Mouse (Mus musculus) midbrain, embryonic 11.5 days (tissue): ENCODE results near the gene Slc5a1. TPM values are rescaled to one million over a fixed set of nuclear protein-coding genes. Genes with fewer than 3 reads are reported as not detected.
A peak's percentile ranks its signal among the peaks of the same experiment; 100 is the strongest.

ENCODE experiments used
- ATAC-seq: fragments of 200-750 bp; cut with Nextera tagmentation; 2 replicates; pipeline ENCODE4 v1.8.0; 2017; ENCODE audit warnings: moderate TSS enrichment, moderate library complexity; ENCODE audit not compliant: low FRiP score
- DNase-seq: peaks from one replicate; pipeline ENCODE4 v3.0.0; 2015; ENCODE audit warnings: low spot score; ENCODE audit errors: missing footprints
- H3K27ac ChIP-seq: fragments of 300-500 bp; sonication (generic); 2 replicates; pipeline ENCODE4 v1.5.1; 2014; ENCODE audit warnings: low read depth, low read length
- H3K27me3 ChIP-seq: fragments of 300-500 bp; sonication (generic); 2 replicates; pipeline ENCODE4 v1.6.1; 2014; ENCODE audit warnings: mild to moderate bottlenecking, low read length, moderate library complexity, mixed read lengths; ENCODE audit not compliant: control insufficient read depth, insufficient read depth
- H3K36me3 ChIP-seq: fragments of 300-500 bp; sonication (generic); 2 replicates; pipeline ENCODE4 v1.6.1; 2014; ENCODE audit warnings: mild to moderate bottlenecking, low read length, moderate library complexity, mixed read lengths; ENCODE audit not compliant: control insufficient read depth, insufficient read depth
- H3K4me1 ChIP-seq: fragments of 300-500 bp; sonication (generic); 2 replicates; pipeline ENCODE4 v1.6.1; 2014; ENCODE audit warnings: low read length; ENCODE audit not compliant: control insufficient read depth, insufficient read depth
- H3K4me2 ChIP-seq: fragments of 300-500 bp; sonication (generic); 2 replicates; pipeline ENCODE4 v1.6.1; 2014; ENCODE audit warnings: mild to moderate bottlenecking, moderate library complexity
- H3K4me3 ChIP-seq: fragments of 300-500 bp; sonication (generic); 2 replicates; pipeline ENCODE4 v1.5.1; 2014; ENCODE audit warnings: low read depth, low read length
- H3K9ac ChIP-seq: fragments of 300-500 bp; sonication (generic); 2 replicates; pipeline ENCODE4 v1.6.1; 2014; ENCODE audit warnings: low read length
- H3K9me3 ChIP-seq: fragments of 300-500 bp; sonication (generic); 2 replicates; pipeline ENCODE4 v1.6.1; 2016; ENCODE audit warnings: low read length; ENCODE audit not compliant: control insufficient read depth
- WGBS: fragments of 180-500 bp; shearing (Covaris S2); extraction: QIAGEN DNeasy Blood & Tissue Kit; methylation state at CpG from one replicate; pipeline ENCODE4 v1.1.7; 2014; 5-methylcytosine and 5-hydroxymethylcytosine counted together
- polyA plus RNA-seq: library from polyadenylated mRNA; unstranded; fragments of >200 nt; fragmentation: Nextera tagmentation; extraction: Ambion mirVana; gene quantifications from 2 replicates; pipeline ENCODE4 v1.2.1, GENCODE M21; 2014

Gene Slc5a1
- not detected in 2 replicates for polyA plus RNA-seq

GRCm38 (mm10) chr5:33104025-33104481, at the start of gene Slc5a1:
Gene Slc5a1, plus strand, starts transcription at chr5:33104219.
- no peaks in the 10 kb centered on the region for H3K9me3 ChIP-seq
- no peaks in the 10 kb centered on the region for H3K36me3 ChIP-seq
- no peak for DNase-seq
- H3K27me3 ChIP-seq, result peaks cover 15% of the 10 kb centered on the region; the same call in 1 of the 2 replicates
- no peak within 1 kb of the TSS for H3K27ac ChIP-seq
- ATAC-seq, result no peak
- H3K4me1 ChIP-seq, result peaks cover 4% of the 10 kb centered on the region; the same call in 1 of the 2 replicates
- H3K9ac ChIP-seq, result no peak within 1 kb of the TSS
- H3K4me2 ChIP-seq, result 0 out of 2 replicates have a peak within 1 kb of the TSS, but pooled peaks have one; percentile 9
- H3K4me3 ChIP-seq, result no peak within 1 kb of the TSS
- 16% methylated on average over 25 of the region's 25 CpGs for WGBS

DNA sequence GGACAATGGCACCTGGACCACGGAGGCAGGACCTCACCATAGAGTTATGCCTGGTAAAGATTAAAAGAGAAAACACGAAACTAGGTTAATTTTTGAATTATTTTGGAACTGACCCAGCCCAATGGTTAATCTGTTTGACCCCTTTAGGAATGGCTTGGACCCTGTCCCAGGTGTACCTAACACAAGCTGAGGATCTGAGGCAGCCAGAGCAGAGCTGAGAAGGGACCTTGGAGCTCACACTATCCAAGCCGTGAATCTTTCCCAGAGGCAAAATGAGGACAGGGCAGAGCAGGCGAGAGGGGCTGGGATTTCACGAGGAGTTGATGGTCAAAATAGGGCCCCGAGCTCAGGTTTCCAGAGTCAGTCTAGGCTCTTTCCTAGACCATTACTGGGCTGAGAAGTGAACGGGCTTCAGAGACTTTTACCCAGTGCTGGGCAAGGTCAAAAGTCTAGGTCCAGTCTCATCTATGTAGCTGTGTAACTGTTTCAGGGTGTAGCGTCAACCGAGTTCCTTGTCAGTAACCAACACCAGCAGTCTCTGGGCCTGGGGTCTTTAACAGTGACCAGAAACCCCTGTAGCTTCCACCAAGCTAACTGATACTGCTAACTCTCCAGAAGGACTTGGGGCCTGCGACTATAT, 47.8 kb upstream of the Slc5a1 start:
- no peaks in the 10 kb centered on the region for H3K9me3 ChIP-seq
- H3K4me2 ChIP-seq, result no peak overlapping the region
- H3K27ac ChIP-seq, result no peak overlapping the region
- 83% methylated on average over 10 of the region's 10 CpGs for WGBS
- DNase-seq (no peak), ATAC-seq (no peak)
- H3K9ac ChIP-seq, result no peak overlapping the region
- no peaks in the 10 kb centered on the region for H3K36me3 ChIP-seq
- H3K4me1 ChIP-seq, result no peaks in the 10 kb centered on the region
- H3K27me3 ChIP-seq, result no peaks in the 10 kb centered on the region
- H3K4me3 ChIP-seq, result no peak overlapping the region

- DNase-seq, result no peak
- no peak overlapping the region for H3K4me3 ChIP-seq
- no peaks in the 10 kb centered on the region for H3K27me3 ChIP-seq
- no peaks in the 10 kb centered on the region for H3K36me3 ChIP-seq
- ATAC-seq, result no peak
- no peak overlapping the region for H3K4me2 ChIP-seq
- no peaks in the 10 kb centered on the region for H3K4me1 ChIP-seq
- no peak overlapping the region for H3K27ac ChIP-seq
- H3K9me3 ChIP-seq, result no peaks in the 10 kb centered on the region
- H3K9ac ChIP-seq, result no peak overlapping the region
These were observed 33.9 kb upstream of the Slc5a1 start for GRCm38 (mm10) chr5:33070071-33070470.

DNA sequence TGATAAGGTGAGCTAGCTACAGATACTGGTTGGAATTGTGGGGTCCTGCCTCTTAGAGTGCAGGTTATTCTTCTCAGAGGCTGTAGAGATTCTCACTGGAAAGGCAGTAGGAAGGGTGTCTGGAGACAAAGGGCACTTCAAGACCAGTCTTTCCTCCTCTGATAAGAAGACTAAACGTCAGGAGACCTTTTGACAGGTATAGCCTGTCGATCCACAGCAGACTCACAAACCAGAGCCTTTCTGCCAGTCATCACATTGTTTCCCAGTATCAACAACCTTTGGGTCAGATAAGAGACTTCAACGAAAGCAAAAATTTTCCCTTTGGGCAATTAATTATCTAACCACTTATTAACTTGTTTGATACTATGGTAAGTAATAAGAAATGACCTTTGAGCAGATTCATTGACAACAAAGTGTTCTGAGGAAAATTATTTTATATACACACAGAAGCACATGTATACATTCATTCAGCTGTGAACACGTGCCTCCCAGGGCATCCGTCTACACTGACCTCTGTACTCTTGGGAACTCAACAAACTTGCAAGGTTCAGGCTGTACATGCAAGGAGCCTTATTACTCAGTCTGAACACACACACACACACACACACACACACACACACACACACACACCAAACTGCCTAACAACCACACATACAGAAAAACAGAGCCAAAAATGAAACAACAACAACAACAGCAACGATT, 27.4 kb upstream of the Slc5a1 start:
- Histone ChIP-seq H3K4me1 (no peaks in the 10 kb centered on the region), H3K4me2 (no peak overlapping the region), H3K4me3 (no peak overlapping the region), H3K9me3 (no peaks in the 10 kb centered on the region), H3K27me3 (no peaks in the 10 kb centered on the region), H3K9ac (no peak overlapping the region), H3K27ac (no peak overlapping the region), H3K36me3 (no peaks in the 10 kb centered on the region)
- ATAC-seq (no peak), DNase-seq (no peak)
- 83% methylated on average over 6 of the region's 6 CpGs for WGBS

- no peak for ATAC-seq
These were observed 21.1 kb upstream of the Slc5a1 start for GRCm38 (mm10) chr5:33082896-33083295.

DNA sequence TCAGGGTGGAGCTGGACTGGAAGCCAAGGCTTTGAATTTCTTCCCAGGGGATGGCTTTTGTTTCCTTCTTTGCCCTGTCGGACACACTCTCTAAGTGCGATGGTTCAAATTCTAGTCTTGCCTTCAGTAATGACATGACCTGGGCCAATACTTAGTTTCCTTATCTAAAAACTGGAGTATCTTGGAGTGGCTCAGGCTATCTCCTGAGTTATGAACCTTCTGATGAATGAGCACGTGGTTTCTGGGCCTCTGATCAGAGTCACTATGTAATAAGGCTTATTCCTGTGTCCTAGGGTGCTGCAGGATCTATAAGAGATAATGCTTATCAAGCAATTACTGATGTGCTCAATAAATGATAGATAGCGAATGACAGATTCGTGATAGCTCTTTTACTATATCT, 19.4 kb upstream of the Slc5a1 start:
- WGBS, result 84% methylated on average over 5 of the region's 5 CpGs
- Histone ChIP-seq H3K9me3 (no peaks in the 10 kb centered on the region), H3K9ac (no peak overlapping the region), H3K27me3 (no peaks in the 10 kb centered on the region), H3K27ac (no peak overlapping the region), H3K4me2 (no peak overlapping the region), H3K4me3 (no peak overlapping the region), H3K36me3 (no peaks in the 10 kb centered on the region), H3K4me1 (no peaks in the 10 kb centered on the region)
- ATAC-seq (no peak), DNase-seq (no peak)

More at GRCm38 (mm10) chr5:33082896-33083295, 21.1 kb upstream of the Slc5a1 start:
- no peaks in the 10 kb centered on the region for H3K36me3 ChIP-seq
- no peak overlapping the region for H3K4me3 ChIP-seq
- no peak for DNase-seq
- H3K27ac ChIP-seq, result no peak overlapping the region
- H3K4me1 ChIP-seq, result no peaks in the 10 kb centered on the region
- H3K4me2 ChIP-seq, result no peak overlapping the region
- no peaks in the 10 kb centered on the region for H3K9me3 ChIP-seq
- H3K27me3 ChIP-seq, result no peaks in the 10 kb centered on the region
- H3K9ac ChIP-seq, result no peak overlapping the region
- WGBS, result 81% methylated on average over 1 of the region's 1 CpGs

DNA sequence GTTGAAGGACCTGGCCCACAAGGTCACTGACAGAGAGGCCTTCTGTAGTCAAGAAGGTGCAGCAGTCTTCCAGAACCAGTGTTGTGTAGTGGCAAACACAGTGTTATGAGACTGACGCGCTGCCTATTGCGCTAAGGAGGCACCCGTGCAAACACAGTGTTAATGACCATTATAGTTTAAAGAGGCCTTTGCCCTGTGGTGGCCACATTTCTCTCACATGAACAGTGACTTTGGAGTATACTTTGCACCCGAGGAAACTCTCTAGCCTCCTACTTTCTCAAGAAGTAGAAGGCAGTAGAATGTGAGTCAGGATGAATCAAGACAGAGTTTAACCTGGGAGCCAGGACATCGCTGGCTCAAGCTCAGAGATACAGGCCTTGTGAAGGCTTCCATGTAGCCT, 12.7 kb upstream of the Slc5a1 start:
- no peak for ATAC-seq
- no peaks in the 10 kb centered on the region for H3K36me3 ChIP-seq
- 88% methylated on average over 6 of the region's 6 CpGs for WGBS
- no peaks in the 10 kb centered on the region for H3K27me3 ChIP-seq
- DNase-seq, result no peak
- H3K4me1 ChIP-seq, result no peaks in the 10 kb centered on the region
- H3K27ac ChIP-seq, result no peak overlapping the region
- no peak overlapping the region for H3K4me2 ChIP-seq
- H3K4me3 ChIP-seq, result no peak overlapping the region
- no peaks in the 10 kb centered on the region for H3K9me3 ChIP-seq
- no peak overlapping the region for H3K9ac ChIP-seq

DNA sequence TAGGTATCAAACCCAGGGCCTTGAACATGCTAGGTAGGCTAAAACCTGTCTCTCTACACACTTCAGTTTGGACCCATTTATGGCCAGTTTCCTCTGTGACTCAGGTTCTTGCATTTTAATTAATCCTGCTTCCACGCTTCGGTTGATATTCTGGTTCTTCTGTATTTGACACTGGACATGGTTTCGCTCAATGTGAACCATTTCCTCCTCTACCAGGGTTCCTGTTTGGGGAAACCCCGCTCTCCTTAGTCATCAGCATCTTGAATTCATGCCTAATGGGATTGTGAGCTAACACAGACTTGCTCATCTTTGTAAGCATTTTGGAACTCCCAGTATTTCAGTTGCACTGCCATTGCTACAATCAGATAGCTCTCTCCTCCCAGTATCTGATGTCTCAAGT, 8.7 kb upstream of the Slc5a1 start:
- Histone ChIP-seq H3K4me3 (no peak overlapping the region), H3K36me3 (no peaks in the 10 kb centered on the region), H3K4me2 (no peak overlapping the region), H3K9ac (no peak overlapping the region), H3K27me3 (no peaks in the 10 kb centered on the region), H3K27ac (no peak overlapping the region), H3K9me3 (no peaks in the 10 kb centered on the region), H3K4me1 (no peaks in the 10 kb centered on the region)
- DNase-seq (no peak), ATAC-seq (no peak)
- WGBS, result 88% methylated on average over 4 of the region's 4 CpGs

GRCm38 (mm10) chr5:33102369-33103055, 1.5 kb upstream of the Slc5a1 start:
- H3K36me3 ChIP-seq, result no peaks in the 10 kb centered on the region
- no peak overlapping the region for H3K4me2 ChIP-seq
- H3K27me3 ChIP-seq, result peaks cover 15% of the 10 kb centered on the region; the same call in 1 of the 2 replicates
- DNase-seq (no peak), ATAC-seq (no peak)
- no peaks in the 10 kb centered on the region for H3K9me3 ChIP-seq
- no peak overlapping the region for H3K27ac ChIP-seq
- 29% methylated on average over 12 of the region's 12 CpGs for WGBS
- peaks cover 4% of the 10 kb centered on the region; the same call in 1 of the 2 replicates for H3K4me1 ChIP-seq
- H3K9ac ChIP-seq, result no peak overlapping the region
- H3K4me3 ChIP-seq, result no peak overlapping the region
